Mouse (Mus musculus) hematopoietic stem cell, adult 5-6 weeks (primary cell): ENCODE measurements around the gene Ets2. TPM values are rescaled to one million over a fixed set of nuclear protein-coding genes. Genes with fewer than 3 reads are reported as not detected.
"Not testable (repeated sequence)": the region's sequence is repeated elsewhere in the genome, so short reads cannot be mapped to it uniquely, and the experiment has no call there.

ENCODE experiments used
- ATAC-seq, 2 experiments: fragments of 125-278 bp in 1 of 2; replicated peaks in 1 of 2; 2 replicates each; pipeline ENCODE4 v1.8.0; 2016 to 2017; ENCODE audit warnings: inconsistent platforms in 2 of 2, mild to moderate bottlenecking in 2 of 2, moderate number of reproducible peaks in 2 of 2, low read depth in 1 of 2, moderate TSS enrichment in 1 of 2; ENCODE audit not compliant: low FRiP score in 2 of 2, poor library complexity in 2 of 2, severe bottlenecking in 2 of 2, insufficient read depth in 1 of 2, low TSS enrichment in 1 of 2
- total RNA-seq: library from RNA; stranded (forward); fragments of 172-1452, 232-1000 nt; gene quantifications from 2 replicates; pipeline ENCODE4 v1.2.3, GENCODE M21; 2017

Gene Ets2
- total RNA-seq, 1 experiment from 2014 or later, result 9.7 TPM

DNA sequence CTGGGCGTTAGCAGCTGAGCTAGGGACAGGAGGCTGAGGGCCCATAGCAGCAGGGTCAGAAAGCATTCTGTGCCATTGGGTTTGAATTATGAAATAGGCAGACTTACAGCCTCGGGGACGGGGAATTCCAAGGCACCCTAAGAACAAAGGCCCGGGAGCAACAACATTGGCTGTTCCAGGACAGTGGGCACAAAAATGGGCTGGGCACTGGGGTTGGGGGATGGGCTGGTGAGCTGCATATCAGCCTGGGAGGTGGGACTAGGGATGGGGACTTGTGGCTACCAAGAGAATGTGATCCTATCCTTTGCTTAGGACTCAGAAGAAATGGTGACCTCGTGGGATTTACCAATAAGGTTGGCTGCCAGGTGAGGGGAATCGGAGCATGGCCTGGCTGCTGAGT is 15.6 kb upstream of the Ets2 start:
- no peak for ATAC-seq

- no peak for ATAC-seq
Observed at GRCm38 (mm10) chr16:95686901-95687300, 15.0 kb upstream of the Ets2 start.

GRCm38 (mm10) chr16:95688010-95688409 is 13.9 kb upstream of the Ets2 start:
- ATAC-seq, result no peak

GRCm38 (mm10) chr16:95696599-95696998 is 5.3 kb upstream of the Ets2 start:
- ATAC-seq, result no peak

GRCm38 (mm10) chr16:95699721-95700120 is 2.2 kb upstream of the Ets2 start:
- ATAC-seq, result no peak

DNA sequence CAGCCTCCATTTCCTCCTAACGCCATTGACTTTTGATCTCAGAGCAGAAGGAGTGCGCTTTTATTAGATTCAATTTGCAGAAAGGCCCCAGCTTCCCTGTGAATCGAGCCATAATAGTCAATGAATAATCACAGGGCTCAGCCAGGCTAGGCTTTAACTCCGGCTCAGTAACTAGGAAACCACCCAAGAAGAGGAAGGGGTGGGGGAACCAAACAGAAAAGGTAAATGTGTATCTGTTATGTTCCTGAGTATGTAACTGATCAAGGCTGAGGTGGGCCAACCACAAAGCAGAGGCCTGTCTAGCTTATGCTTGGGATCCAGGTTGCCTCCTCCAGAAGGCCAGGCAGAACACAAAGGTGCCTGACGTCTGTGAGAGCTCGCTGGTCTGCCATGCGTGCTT is 1.7 kb upstream of the Ets2 start:
- no peak for ATAC-seq

GRCm38 (mm10) chr16:95702562-95703545 is 979 bp downstream of the Ets2 start:
- ATAC-seq, result peak; percentile 5 to 17; a peak in 1 of 4 replicates

GRCm38 (mm10) chr16:95703958-95704357 is 2.1 kb downstream of the Ets2 start:
- ATAC-seq, result no peak

DNA sequence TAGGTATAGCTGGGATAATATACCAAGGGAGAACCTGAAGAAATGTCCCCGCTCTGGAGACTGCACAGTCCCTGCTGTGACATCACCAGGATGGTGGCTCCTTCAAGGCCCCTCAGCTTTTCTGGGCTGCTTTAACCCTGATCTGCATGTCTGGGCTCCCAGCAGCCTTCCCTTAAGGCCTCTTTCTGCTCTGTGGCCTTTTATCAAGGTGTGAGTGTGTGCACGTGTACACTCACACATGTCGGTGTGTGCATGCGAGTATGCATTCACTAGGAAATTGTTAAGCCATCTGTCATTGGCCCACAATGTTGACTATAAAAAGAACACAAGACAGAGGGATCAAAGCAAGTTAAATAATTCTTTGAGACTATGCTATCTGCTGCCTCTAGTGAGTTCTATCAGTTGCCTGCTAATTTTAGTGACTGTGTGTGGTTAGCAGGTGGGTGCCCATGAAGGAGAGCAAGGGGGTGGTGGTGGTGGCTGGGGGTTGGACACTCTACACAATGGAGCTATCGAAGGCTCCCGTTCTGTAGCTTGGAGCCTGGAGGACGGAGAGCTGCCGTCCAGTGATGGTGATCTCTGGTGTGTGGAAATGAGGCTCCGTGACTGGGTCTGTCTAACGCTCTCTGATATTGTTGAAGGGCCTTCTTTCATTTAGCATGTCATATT is 2.9 kb downstream of the Ets2 start:
- ATAC-seq, result no peak

GRCm38 (mm10) chr16:95705771-95706170 is 3.9 kb downstream of the Ets2 start:
- no peak for ATAC-seq

- ATAC-seq, result peak; percentile 44 to 63; a peak in 2 of 4 replicates
Observed at GRCm38 (mm10) chr16:95708211-95709004, 6.5 kb downstream of the Ets2 start.

- no peak for ATAC-seq
Observed at GRCm38 (mm10) chr16:95709175-95709574, 7.3 kb downstream of the Ets2 start.

GRCm38 (mm10) chr16:95710129-95710528 is 8.3 kb downstream of the Ets2 start:
- no peak for ATAC-seq

- no peak for ATAC-seq
Observed at GRCm38 (mm10) chr16:95712121-95712520, 10.2 kb downstream of the Ets2 start.

- ATAC-seq, result not testable (repeated sequence)
Observed at GRCm38 (mm10) chr16:95713077-95713476, 11.2 kb downstream of the Ets2 start.

- no peak for ATAC-seq
Observed at GRCm38 (mm10) chr16:95715026-95715425, 13.2 kb downstream of the Ets2 start.

DNA sequence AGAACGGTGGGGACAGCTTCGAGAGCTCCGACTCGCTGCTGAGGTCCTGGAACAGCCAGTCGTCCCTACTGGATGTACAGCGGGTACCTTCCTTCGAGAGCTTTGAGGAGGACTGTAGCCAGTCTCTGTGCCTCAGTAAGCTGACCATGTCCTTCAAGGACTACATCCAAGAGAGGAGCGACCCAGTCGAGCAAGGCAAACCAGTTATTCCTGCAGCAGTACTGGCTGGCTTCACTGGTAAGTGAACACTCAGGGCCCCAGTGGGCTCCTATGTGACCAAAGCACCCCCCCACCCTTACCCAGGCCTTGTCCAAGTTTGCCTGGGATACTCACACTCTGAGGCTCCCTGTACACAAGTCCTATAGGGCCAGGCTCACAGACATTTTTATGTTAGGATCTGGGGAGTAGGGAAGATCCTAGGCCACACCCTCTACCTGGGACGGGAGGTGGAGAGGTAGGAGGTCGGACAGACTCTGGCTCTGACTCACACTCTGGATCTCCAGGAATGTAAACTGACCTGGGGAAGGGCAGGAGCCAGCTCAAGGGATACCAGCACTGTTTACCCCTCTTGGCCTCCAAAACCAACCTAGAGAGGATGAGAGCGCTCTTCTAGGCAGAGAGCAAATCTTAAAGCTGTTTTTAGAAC is 14.3 kb downstream of the Ets2 start:
- no peak for ATAC-seq
